Mouse (Mus musculus): ENCODE data around the gene Ptges2. TPM values are rescaled to one million over a fixed set of nuclear protein-coding genes. Genes with fewer than 3 reads are reported as not detected.
"Not testable (repeated sequence)": the region's sequence is repeated elsewhere in the genome, so short reads cannot be mapped to it uniquely, and the experiment has no call there.

The Ptges2 gene
- polyA plus RNA-seq, 1 experiment from 2014 or later = 32.3 TPM

DNA sequence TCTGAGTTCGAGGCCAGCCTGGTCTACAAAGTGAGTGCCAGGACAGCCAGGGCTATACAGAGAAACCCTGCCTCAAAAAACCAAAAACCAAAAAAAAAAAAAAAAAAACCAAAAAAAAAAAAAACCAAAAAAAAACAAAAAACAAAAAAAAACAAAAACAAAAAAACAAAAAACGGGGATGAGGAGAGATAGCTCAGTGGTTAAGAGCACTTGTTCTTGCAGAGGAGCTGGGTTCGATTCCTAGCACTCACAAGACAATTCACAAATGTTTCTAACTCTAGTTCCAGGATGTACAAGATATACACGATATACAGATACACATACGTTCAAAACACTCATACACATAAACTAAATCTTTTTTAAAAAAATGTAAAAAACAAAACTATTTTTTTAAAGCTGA lies 33.4 kb upstream of the Ptges2 start:
- H3K27ac ChIP-seq (replicated peaks; ENCODE audit: low read depth, low read length); H3K27me3 ChIP-seq (ENCODE audit: control insufficient read depth, insufficient read depth, low read length); DNase-seq (ENCODE audit: low spot score); H3K9me3 ChIP-seq (ENCODE audit: control insufficient read depth, low read length); ATAC-seq (ENCODE audit: insufficient number of reproducible peaks, low FRiP score, low TSS enrichment, low read depth); H3K9ac ChIP-seq (ENCODE audit: low read length); H3K36me3 ChIP-seq (ENCODE audit: control insufficient read depth, insufficient read depth, low read length): not testable (repeated sequence)
- Histone ChIP-seq H3K4me2 (ENCODE audit: low read depth, severe bottlenecking) (peak overlapping the region; percentile 80), H3K4me1 (ENCODE audit: control insufficient read depth, insufficient read depth, low read length) (peaks cover 11% of the 10 kb centered on the region), H3K4me3 (ENCODE audit: low read depth, low read length) (peak overlapping the region; percentile 84)
- 48% methylated on average over 5 of the region's 5 CpGs for WGBS

DNA sequence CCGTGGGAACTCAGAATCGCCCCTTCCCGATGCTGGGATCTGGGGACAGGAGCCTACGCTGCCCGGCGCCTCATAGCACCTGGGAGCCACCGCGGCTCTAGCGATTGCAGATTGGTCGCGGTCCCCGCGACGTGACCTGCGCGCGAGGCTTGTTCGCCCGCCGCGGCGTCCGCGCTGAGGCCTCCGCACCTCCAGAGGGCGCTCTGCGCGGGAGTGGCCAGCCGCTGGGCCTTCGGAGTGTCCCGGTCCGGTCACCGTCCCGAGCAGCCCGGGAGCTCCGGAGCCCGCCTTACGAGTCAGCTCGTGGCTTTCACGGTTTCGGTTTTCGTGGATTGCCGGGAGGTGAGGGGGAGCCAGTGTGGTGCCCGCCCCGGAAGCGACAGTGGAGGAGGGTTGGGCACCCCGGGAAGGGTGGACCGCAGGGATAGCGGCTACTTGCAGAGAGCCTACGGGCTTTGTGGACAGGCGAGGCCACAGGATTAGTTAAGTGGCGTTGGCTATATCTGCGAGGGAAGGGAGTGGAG lies 32.8 kb upstream of the Ptges2 start:
- Histone ChIP-seq H3K4me1 (ENCODE audit: control insufficient read depth, insufficient read depth, low read length) (peaks cover 11% of the 10 kb centered on the region), H3K9me3 (ENCODE audit: control insufficient read depth, low read length) (no peaks in the 10 kb centered on the region), H3K9ac (ENCODE audit: low read length) (peak overlapping the region; percentile 88), H3K4me2 (ENCODE audit: low read depth, severe bottlenecking) (peak overlapping the region; percentile 80), H3K27me3 (ENCODE audit: control insufficient read depth, insufficient read depth, low read length) (no peaks in the 10 kb centered on the region), H3K4me3 (ENCODE audit: low read depth, low read length) (peak overlapping the region; percentile 84), H3K36me3 (ENCODE audit: control insufficient read depth, insufficient read depth, low read length) (peaks cover 3% of the 10 kb centered on the region; the same call in 1 of the 2 replicates), H3K27ac (replicated peaks; ENCODE audit: low read depth, low read length) (peak overlapping the region; percentile 55)
- WGBS = under 1% methylated on average over 53 of the region's 53 CpGs
- ATAC-seq (ENCODE audit: insufficient number of reproducible peaks, low FRiP score, low TSS enrichment, low read depth) = peak; percentile 72
- peak; percentile 94 for DNase-seq (ENCODE audit: low spot score)

DNA sequence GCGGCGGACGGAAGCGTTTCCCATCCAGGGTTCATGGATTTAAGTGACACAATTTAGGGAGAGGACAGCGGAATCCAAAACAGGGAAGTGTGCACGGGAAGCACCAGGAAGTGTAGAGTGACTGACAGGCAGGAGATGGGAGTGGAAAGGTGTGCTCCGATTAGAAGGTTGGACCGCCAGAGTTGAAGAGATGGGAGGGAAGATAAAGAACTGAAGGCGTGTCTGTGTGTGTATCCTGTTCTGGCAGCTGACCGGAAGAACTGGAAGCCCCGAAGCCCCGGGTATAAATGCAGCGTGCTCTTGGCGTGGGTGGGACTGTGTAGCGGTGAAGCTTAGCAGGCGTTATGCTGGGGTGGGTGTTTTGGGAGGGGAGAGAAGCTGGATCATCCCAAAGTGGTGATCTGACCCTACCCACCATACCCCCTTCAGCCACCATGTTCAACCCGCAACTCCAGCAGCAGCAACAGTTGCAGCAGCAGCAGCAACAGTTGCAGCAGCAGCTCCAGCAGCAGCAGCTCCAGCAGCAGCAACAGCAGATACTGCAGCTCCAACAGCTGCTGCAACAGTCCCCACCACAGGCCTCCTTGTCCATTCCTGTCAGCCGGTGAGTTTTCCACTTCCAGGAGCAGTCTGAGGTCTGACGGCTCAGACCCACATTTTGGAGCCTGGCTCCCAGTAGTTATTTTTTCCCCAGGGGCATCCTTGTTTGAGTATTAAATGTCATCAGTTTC lies 32.2 kb upstream of the Ptges2 start:
- Histone ChIP-seq H3K27ac (replicated peaks; ENCODE audit: low read depth, low read length) (peak overlapping the region; percentile 55; the same call in 1 of the 2 replicates), H3K4me2 (ENCODE audit: low read depth, severe bottlenecking) (peak overlapping the region; percentile 80), H3K36me3 (ENCODE audit: control insufficient read depth, insufficient read depth, low read length) (peaks cover 3% of the 10 kb centered on the region; the same call in 1 of the 2 replicates), H3K4me3 (ENCODE audit: low read depth, low read length) (peak overlapping the region; percentile 84), H3K9ac (ENCODE audit: low read length) (peak overlapping the region; percentile 88), H3K27me3 (ENCODE audit: control insufficient read depth, insufficient read depth, low read length) (no peaks in the 10 kb centered on the region), H3K9me3 (ENCODE audit: control insufficient read depth, low read length) (no peaks in the 10 kb centered on the region), H3K4me1 (ENCODE audit: control insufficient read depth, insufficient read depth, low read length) (peaks cover 11% of the 10 kb centered on the region)
- DNase-seq (ENCODE audit: low spot score) = no peak
- peak; percentile 29; the same call in 1 of the 2 replicates for ATAC-seq (ENCODE audit: insufficient number of reproducible peaks, low FRiP score, low TSS enrichment, low read depth)
- WGBS = 10% methylated on average over 19 of the region's 19 CpGs

DNA sequence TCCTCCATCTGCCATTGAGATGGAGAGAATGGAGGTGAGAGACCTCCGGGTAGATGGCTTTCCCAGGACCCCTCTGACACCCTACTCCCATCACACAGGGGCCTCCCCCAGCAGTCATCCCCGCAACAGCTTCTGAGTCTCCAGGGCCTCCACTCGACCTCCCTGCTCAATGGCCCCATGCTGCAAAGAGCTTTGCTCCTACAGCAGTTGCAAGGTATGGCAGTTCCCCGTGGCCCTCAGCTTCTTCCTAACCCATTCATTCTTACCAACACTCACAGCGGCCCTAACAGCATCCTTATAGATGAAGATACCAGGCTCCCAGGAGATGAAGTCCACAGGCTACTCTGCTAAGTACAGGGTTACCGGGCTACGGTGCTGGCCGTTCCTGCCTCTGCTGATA lies 31.6 kb upstream of the Ptges2 start:
- no peak for ATAC-seq (ENCODE audit: insufficient number of reproducible peaks, low FRiP score, low TSS enrichment, low read depth)
- WGBS = 91% methylated on average over 8 of the region's 8 CpGs
- 0 out of 2 replicates have a peak overlapping the region, but pooled peaks have one; percentile 88 for H3K9ac ChIP-seq (ENCODE audit: low read length)
- no peak for DNase-seq (ENCODE audit: low spot score)
- H3K4me2 ChIP-seq (ENCODE audit: low read depth, severe bottlenecking) = peak overlapping the region; percentile 80; the same call in 1 of the 2 replicates
- H3K4me1 ChIP-seq (ENCODE audit: control insufficient read depth, insufficient read depth, low read length) = peaks cover 11% of the 10 kb centered on the region
- H3K9me3 ChIP-seq (ENCODE audit: control insufficient read depth, low read length) = no peaks in the 10 kb centered on the region
- H3K36me3 ChIP-seq (ENCODE audit: control insufficient read depth, insufficient read depth, low read length) = peaks cover 3% of the 10 kb centered on the region; the same call in 1 of the 2 replicates
- H3K27me3 ChIP-seq (ENCODE audit: control insufficient read depth, insufficient read depth, low read length) = no peaks in the 10 kb centered on the region
- H3K27ac ChIP-seq (replicated peaks; ENCODE audit: low read depth, low read length) = no peak overlapping the region
- H3K4me3 ChIP-seq (ENCODE audit: low read depth, low read length) = peak overlapping the region; percentile 84

DNA sequence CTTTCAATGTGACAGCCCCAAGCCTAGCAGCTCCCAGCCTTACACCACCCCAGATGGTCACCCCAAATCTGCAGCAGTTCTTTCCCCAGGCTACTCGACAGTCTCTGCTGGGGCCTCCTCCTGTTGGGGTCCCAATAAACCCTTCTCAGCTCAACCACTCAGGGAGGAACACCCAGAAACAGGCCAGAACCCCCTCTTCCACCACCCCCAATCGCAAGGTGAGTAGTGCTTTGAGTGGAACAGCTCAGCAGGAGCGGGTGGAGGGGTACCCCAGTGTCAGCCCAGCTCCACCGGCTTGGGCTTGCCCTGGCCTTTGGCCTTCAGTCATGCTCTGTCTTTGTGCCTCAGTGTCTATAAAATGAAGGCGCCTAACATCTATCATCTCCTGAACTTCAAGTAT lies 28.4 kb upstream of the Ptges2 start:
- H3K9me3 ChIP-seq (ENCODE audit: control insufficient read depth, low read length) = no peaks in the 10 kb centered on the region
- H3K27ac ChIP-seq (replicated peaks; ENCODE audit: low read depth, low read length) = no peak overlapping the region
- no peak overlapping the region for H3K4me3 ChIP-seq (ENCODE audit: low read depth, low read length)
- H3K9ac ChIP-seq (ENCODE audit: low read length) = no peak overlapping the region
- no peak for DNase-seq (ENCODE audit: low spot score)
- no peaks in the 10 kb centered on the region for H3K27me3 ChIP-seq (ENCODE audit: control insufficient read depth, insufficient read depth, low read length)
- ATAC-seq (ENCODE audit: insufficient number of reproducible peaks, low FRiP score, low TSS enrichment, low read depth) = no peak
- peaks cover 21% of the 10 kb centered on the region for H3K36me3 ChIP-seq (ENCODE audit: control insufficient read depth, insufficient read depth, low read length)
- H3K4me2 ChIP-seq (ENCODE audit: low read depth, severe bottlenecking) = no peak overlapping the region
- peaks cover 9% of the 10 kb centered on the region for H3K4me1 ChIP-seq (ENCODE audit: control insufficient read depth, insufficient read depth, low read length)
- WGBS = 92% methylated on average over 5 of the region's 5 CpGs

DNA sequence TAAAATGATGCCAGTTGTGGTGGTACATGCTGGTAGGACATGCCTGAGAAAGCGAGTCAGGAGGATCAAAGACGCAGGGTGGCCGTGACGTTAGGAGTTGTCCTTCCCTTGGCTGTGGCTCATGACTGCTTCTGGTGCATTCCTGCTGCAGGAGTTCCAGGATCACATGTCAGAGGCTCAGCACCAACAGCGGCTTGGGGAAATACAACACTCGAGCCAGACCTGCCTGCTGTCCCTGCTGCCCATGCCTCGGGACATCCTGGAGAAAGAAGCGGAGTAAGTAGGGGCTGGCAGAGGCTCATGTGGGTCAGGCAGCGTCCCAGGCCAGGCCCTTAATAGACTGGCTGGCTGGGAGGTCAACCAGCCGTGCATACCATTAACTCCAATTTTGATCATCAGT lies 21.5 kb upstream of the Ptges2 start:
- WGBS = 90% methylated on average over 10 of the region's 10 CpGs
- H3K9ac ChIP-seq (ENCODE audit: low read length) = no peak overlapping the region
- H3K4me1 ChIP-seq (ENCODE audit: control insufficient read depth, insufficient read depth, low read length) = no peaks in the 10 kb centered on the region
- ATAC-seq (ENCODE audit: insufficient number of reproducible peaks, low FRiP score, low TSS enrichment, low read depth) (no peak), DNase-seq (ENCODE audit: low spot score) (no peak)
- peaks cover 58% of the 10 kb centered on the region for H3K36me3 ChIP-seq (ENCODE audit: control insufficient read depth, insufficient read depth, low read length)
- H3K27me3 ChIP-seq (ENCODE audit: control insufficient read depth, insufficient read depth, low read length) = no peaks in the 10 kb centered on the region
- no peak overlapping the region for H3K4me2 ChIP-seq (ENCODE audit: low read depth, severe bottlenecking)
- no peaks in the 10 kb centered on the region for H3K9me3 ChIP-seq (ENCODE audit: control insufficient read depth, low read length)
- no peak overlapping the region for H3K27ac ChIP-seq (replicated peaks; ENCODE audit: low read depth, low read length)
- no peak overlapping the region for H3K4me3 ChIP-seq (ENCODE audit: low read depth, low read length)

DNA sequence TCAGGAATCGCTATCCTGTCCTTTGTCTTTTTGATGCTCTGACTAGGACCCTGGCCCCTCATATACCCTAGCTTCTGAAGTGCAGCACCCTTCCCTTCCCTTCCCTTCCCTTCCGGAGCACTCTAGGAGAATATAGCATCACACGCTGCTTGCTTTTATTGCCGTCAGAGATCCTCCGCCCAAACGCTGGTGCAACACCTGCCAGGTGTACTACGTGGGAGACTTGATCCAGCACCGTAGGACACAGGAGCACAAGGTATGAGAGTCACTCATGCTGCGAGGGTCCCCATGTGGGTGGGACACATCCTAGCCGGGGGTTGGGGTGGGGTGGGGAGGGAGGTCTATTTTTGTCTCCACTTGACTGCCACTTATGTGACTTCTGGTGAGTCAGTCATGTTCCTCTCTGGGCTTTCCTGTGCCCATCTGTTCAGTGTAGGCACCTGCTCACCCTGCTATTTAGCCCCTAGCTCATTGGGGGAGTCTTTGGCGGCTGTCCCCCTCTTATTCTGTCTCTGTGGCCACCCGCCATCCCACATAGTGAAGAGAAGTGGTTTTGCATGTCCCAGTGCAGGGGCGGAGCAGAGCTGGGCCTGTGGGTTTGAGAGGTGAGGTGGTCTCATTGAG lies 20.3 kb upstream of the Ptges2 start:
- ATAC-seq (ENCODE audit: insufficient number of reproducible peaks, low FRiP score, low TSS enrichment, low read depth) = no peak
- H3K27me3 ChIP-seq (ENCODE audit: control insufficient read depth, insufficient read depth, low read length) = no peaks in the 10 kb centered on the region
- no peak for DNase-seq (ENCODE audit: low spot score)
- H3K4me3 ChIP-seq (ENCODE audit: low read depth, low read length) = no peak overlapping the region
- H3K9ac ChIP-seq (ENCODE audit: low read length) = no peak overlapping the region
- H3K4me2 ChIP-seq (ENCODE audit: low read depth, severe bottlenecking) = no peak overlapping the region
- H3K4me1 ChIP-seq (ENCODE audit: control insufficient read depth, insufficient read depth, low read length) = no peaks in the 10 kb centered on the region
- WGBS = 90% methylated on average over 13 of the region's 13 CpGs
- no peak overlapping the region for H3K27ac ChIP-seq (replicated peaks; ENCODE audit: low read depth, low read length)
- H3K36me3 ChIP-seq (ENCODE audit: control insufficient read depth, insufficient read depth, low read length) = peaks cover 54% of the 10 kb centered on the region
- no peaks in the 10 kb centered on the region for H3K9me3 ChIP-seq (ENCODE audit: control insufficient read depth, low read length)

DNA sequence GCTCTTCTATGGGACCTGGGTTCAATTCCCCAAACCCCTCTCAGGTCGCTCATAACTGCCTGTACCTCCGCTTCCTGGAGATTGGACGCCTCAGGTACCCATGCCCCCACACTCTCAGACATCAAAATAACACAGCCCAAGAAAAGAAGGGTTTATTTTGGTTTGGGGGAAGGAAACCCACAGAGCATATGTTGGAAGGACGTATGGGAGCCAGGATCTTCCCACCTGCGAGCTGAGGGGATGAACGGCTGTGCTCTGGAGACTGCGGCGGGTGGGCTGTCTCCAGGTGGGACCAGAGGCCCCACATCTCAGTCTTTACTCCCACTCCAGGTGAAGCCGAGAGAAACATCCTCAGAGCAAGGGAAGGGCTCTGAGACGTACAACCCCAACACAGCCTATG lies 18.7 kb upstream of the Ptges2 start:
- Histone ChIP-seq H3K27me3 (ENCODE audit: control insufficient read depth, insufficient read depth, low read length) (no peaks in the 10 kb centered on the region), H3K36me3 (ENCODE audit: control insufficient read depth, insufficient read depth, low read length) (peaks cover 43% of the 10 kb centered on the region), H3K27ac (replicated peaks; ENCODE audit: low read depth, low read length) (no peak overlapping the region), H3K9me3 (ENCODE audit: control insufficient read depth, low read length) (no peaks in the 10 kb centered on the region), H3K4me1 (ENCODE audit: control insufficient read depth, insufficient read depth, low read length) (peaks cover 5% of the 10 kb centered on the region; the same call in 1 of the 2 replicates), H3K4me3 (ENCODE audit: low read depth, low read length) (no peak overlapping the region), H3K4me2 (ENCODE audit: low read depth, severe bottlenecking) (no peak overlapping the region), H3K9ac (ENCODE audit: low read length) (no peak overlapping the region)
- DNase-seq (ENCODE audit: low spot score) (no peak), ATAC-seq (ENCODE audit: insufficient number of reproducible peaks, low FRiP score, low TSS enrichment, low read depth) (no peak)
- 94% methylated on average over 10 of the region's 10 CpGs for WGBS
